Mouse (Mus musculus) left cerebral cortex, adult 2 months (tissue): Measurements from ENCODE around the gene Acsm4. TPM values are rescaled to one million over a fixed set of nuclear protein-coding genes. Genes with fewer than 3 reads are reported as not detected.

Experiments
- DNase-seq, 2 experiments: peaks; one replicate each; pipeline ENCODE4 v3.0.0; 2021 to 2022; ENCODE audit warnings: low spot score in 2 of 2, mixed read lengths in 1 of 2; ENCODE audit errors: extremely low spot score in 1 of 2
- H3K27ac ChIP-seq: fragments of 200-600 bp; 2 replicates; pipeline ENCODE4 v1.8.1; 2022
- H3K4me3 ChIP-seq: fragments of 200-600 bp; 2 replicates; pipeline ENCODE4 v1.8.1; 2022
- CTCF ChIP-seq: fragments of 200-600 bp; IDR thresholded peaks from 2 replicates; pipeline ENCODE4 v1.8.1; 2022; ENCODE audit warnings: antibody characterized with exemption, mild to moderate bottlenecking, moderate library complexity
- intact Hi-C: fragments of 180-260 bp; cut with DNase I; formaldehyde crosslinking; loops from one replicate; pipeline ENCODE4 v1.15.1; 2025
- long read RNA-seq, 2 experiments: library from polyadenylated mRNA; stranded (forward); transcript quantifications; one replicate each; pipeline ENCODE4 v2.0.0; 2021; ENCODE audit warnings: borderline mapping rate in 2 of 2
- total RNA-seq, 2 experiments: library from RNA; stranded (reverse); gene quantifications; 2 replicates each; pipeline ENCODE4 v1.2.3; 2021

Acsm4 gene
- not detected for total RNA-seq
- long read RNA-seq, experiment 1, result 0 reads
- long read RNA-seq, experiment 2, result 0 reads

DNA sequence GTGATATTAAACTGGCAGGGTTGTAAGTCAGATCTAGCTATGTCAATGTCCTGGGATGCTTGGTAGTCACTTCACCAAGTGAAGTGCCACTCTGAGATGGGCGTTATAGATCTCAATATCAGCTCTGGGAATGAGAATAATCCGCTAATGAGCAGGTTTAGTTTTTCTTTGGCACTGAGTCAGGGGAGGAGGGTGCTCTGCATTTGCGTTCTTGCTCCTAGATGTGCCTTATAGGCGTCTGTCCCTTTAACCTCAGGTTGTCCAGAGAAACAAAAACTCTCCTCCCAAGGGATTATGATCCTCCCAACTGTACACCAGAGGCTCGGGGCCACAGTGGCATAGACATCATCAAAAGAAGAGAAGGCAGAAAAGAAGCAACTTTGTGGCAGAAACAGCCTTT is at the start of gene Acsm4:
Gene Acsm4 (plus strand): TSS at position 301 of the 400 bp plus-strand sequence.
- no peak for DNase-seq
- Histone ChIP-seq H3K4me3 (no peak within 1 kb of the TSS), H3K27ac (no peak within 1 kb of the TSS)
- intact Hi-C loops, result no loop called here
- no peak for TF ChIP-seq CTCF

DNA sequence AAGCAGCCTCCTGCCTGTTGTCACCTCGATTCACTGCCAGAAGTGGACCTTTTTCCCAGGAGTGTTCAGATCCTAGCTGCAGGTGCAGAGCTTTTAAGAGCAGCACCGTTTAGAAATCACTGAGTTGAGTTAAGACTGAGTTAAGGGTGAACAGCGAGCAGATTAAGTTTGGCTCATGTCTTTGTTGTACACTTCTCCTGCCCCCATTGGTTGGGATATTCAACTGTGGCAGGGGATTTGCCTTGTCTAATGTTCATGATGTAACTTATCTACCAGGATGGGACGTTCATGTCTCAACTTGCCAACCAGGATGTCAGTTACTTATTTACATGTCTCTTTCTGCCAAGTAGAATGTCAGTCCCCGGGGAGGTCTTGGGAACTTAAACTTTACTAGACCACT is 47.5 kb upstream of the Acsm4 start:
- TF ChIP-seq CTCF, result no peak
- no peak overlapping the region for H3K27ac ChIP-seq
- intact Hi-C loops, result no loop called here
- no peak for DNase-seq
- no peak overlapping the region for H3K4me3 ChIP-seq

DNA sequence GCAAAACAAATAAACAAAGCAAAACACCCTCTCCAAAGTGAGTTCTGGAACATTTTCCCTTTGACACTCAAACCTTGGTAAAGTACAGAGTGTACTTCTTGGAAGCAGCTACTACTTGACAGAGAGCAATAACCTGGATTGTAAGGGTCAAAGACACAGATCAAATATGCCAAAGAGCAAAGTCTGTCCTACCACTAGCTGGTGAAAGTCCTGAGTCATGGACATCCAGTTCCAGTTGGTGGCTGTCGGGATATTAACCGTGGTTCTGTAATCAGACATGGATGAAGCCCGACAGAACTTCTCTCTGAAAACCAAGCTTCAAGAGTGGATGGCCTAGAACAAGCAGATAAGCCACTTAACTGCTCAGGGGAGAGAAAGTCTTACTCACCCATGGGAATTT is 21.9 kb upstream of the Acsm4 start:
- intact Hi-C loops, result no loop called here
- TF ChIP-seq CTCF, result no peak
- no peak overlapping the region for H3K27ac ChIP-seq
- H3K4me3 ChIP-seq, result no peak overlapping the region
- no peak for DNase-seq

DNA sequence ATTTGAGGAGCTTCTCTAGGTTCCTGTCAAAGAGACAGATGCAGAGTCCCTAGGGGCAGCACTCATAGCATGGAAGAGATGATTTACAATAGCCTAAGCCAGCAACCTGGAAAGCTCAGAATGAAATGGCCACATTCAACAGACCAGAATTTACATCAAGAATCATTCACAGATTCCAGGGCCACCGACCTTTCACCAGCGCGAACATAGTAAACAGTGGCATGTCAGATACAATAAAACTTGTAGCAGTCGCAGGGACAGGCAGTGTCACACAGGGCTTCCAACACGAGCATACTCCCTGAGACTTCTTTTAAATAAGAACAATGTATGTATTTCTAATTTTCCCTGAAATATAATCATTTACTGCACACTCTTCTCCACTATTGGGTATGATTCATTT is 19.4 kb upstream of the Acsm4 start:
- no peak for TF ChIP-seq CTCF
- intact Hi-C loops, result no loop called here
- Histone ChIP-seq H3K27ac (no peak overlapping the region), H3K4me3 (no peak overlapping the region)
- DNase-seq, result no peak

DNA sequence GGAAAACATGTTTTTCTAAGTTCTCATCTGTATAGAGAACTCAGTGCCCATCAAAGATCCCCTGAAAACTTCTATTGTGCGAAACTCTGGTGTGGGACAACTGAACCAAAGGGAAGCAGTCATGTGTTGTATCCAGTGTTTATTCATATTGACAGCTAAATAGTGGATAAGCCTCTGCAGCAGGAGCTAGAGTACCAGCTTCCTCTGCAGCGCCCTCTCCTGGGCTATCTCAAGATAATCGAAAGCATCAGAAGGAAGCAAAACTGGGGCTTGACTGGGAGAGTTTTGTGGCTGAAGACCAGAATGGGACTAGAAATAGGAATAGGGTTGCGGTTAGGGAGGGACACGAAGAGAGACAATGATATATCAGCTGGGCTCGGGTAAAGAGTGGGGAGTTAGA is 18.9 kb upstream of the Acsm4 start:
- TF ChIP-seq CTCF, result peak; percentile 50
- intact Hi-C loops, result no loop called here
- Histone ChIP-seq H3K4me3 (no peak overlapping the region), H3K27ac (no peak overlapping the region)
- DNase-seq, result no peak

DNA sequence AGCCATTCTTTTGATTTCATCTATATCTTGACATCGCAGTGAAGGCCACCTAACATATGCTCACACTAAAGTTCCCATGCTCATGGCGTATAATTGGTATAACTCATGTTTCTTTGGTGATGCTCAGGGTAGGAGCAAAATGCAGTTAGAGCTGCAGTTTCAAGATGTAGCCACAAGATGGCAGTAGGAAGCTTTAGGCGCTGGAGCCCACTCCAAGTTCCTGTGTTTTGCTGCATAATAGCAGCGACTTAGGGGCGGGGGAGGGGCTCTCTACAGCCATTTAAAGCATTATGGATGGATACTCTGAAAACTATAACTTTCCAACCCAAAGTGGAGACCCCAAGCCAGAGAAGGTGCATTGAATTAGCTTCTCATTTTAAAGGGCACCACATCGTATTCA is 16.4 kb upstream of the Acsm4 start:
- H3K4me3 ChIP-seq, result no peak overlapping the region
- DNase-seq, result peak; percentile 26 to 37
- no peak overlapping the region for H3K27ac ChIP-seq
- TF ChIP-seq CTCF, result peak; percentile 73
- intact Hi-C loops, result loop anchor here (1.0 to 2.0 kb wide), 2 partner anchors 154 to 655 kb away; partner anchors contain the start of genes Abca15 and Acsm5

DNA sequence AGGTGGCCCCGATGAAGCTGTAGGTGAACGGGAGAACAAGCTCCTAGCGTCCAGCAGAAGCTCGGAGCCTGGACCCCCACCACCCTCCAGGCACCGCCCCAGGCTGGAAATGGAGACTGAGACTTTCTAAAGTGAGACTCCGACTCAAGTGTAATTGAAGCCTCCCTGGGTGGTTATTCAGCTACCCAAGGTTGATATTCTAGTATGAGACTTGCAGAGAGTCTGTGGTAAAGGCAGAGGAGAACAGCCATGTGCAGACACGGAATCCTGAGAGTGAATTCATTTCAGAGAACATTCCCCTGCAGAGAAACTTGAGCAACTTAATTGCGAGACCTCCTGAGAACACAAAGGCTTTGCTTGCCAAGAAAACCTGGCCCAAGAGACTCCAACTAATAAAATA is 9.7 kb upstream of the Acsm4 start:
- no peak for DNase-seq
- no peak overlapping the region for H3K27ac ChIP-seq
- no peak for TF ChIP-seq CTCF
- intact Hi-C loops, result no loop called here
- H3K4me3 ChIP-seq, result no peak overlapping the region

DNA sequence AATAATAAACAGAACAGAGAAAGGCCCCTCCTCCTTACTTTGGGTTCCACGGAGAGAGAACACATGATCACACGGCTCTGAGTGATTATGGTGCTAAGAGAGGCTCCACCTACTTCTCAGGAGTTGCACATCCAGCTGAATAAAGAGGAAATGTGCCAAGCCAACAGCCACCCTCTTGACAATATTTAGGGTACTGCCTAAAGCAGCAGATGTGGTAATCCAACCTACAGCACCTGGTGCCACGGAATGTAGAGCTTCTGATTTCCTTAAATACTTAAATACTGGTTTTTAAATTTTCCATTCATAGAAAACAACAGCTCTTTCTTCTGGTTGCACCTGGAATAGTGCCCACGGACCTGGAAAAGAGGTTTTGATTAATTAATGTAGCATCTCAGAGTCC is 7.1 kb upstream of the Acsm4 start:
- Histone ChIP-seq H3K27ac (no peak overlapping the region), H3K4me3 (no peak overlapping the region)
- intact Hi-C loops, result no loop called here
- no peak for TF ChIP-seq CTCF
- no peak for DNase-seq

DNA sequence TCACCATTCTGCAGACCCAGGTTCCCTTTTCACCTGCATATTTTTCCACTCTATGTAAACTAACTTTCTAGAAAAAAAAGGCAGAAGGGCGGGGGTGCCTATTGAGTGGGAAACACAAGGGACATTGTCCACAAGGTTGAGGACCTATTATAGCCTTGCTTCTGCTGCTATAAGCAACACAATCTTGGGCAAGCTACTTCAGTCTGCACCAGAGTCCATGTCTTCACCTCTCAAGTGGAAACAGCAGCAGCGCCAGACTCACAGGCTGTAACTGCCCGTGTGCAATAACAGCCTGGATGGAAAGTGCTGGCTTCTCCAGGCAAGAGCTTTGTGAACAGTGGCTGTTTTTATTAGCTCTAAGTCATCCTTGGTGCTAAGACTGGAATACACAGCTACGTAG is 2.5 kb downstream of the Acsm4 start:
- H3K27ac ChIP-seq, result no peak overlapping the region
- no peak overlapping the region for H3K4me3 ChIP-seq
- DNase-seq, result no peak
- intact Hi-C loops, result no loop called here
- no peak for TF ChIP-seq CTCF

DNA sequence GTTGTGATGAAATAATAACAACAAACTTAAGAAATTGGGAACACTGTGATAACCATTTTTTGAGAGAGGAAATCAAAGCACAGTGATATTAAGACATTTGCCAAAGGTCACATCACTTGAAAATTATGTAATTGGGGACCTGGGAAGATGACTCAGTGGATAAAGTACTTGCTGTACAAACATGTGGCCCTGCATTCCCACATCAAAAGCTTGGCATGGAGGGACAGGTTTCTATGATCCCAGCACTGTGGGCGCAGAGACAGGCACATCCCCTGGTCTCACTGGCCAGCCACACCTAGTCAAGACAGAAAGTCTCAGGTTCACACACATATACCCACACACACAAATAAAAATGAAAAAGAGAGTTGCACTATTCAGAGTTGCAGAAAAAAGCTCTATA is 5.1 kb downstream of the Acsm4 start:
- no peak for TF ChIP-seq CTCF
- DNase-seq, result no peak
- Histone ChIP-seq H3K4me3 (no peak overlapping the region), H3K27ac (no peak overlapping the region)
- intact Hi-C loops, result no loop called here

DNA sequence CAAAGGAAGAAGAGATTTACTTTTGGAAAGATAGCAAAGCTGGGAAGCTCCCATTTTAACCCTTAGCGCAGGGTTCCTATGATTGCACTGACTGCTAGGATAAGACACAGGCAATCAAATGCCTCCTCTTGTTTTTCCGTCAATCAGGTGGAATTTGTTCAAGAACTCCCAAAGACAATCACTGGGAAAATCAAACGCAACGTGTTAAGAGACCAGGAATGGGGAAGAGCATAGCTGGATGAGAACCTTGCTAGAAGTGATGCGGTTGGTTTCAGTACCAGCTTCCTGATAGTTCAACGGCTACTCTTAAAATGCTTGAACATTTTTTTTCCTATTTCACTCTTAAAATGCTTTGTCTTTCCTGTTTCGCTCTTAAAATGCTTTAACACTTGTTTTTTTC is 24.3 kb downstream of the Acsm4 start:
- Histone ChIP-seq H3K27ac (no peak overlapping the region), H3K4me3 (no peak overlapping the region)
- intact Hi-C loops, result no loop called here
- no peak for TF ChIP-seq CTCF
- no peak for DNase-seq

DNA sequence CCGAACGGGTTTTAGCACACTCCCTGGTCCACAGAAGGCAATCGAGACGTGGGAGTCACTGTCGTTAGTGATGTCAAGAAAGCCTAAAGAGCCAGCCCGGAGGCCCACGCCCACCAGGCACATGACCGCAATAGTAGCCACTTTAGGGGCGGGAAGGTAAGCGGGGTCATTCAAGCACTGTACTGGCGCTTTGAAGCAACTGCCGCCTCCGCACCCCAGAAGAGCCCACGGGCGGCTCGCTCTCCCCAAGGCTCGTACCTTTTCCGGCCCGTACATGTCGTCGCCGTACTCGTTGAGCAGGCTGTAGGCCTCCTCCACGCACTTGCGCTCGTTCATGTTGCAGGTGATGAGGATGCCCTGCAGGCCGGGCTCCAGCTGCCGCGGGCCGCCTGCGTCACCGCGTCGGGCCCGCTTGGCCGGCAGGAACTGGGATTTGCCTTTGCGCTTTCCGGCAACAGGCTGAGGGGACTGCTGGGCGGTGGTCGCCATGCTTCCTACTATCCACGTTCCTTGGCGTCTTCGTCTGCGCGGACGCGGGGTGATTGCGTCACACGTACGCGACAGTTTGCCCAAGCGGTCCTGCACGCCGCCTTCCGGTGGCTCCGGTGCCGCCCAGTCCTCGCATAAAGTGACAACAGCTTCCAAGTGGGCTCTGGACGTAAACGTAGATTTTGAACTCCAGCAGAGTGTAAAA is 30.6 kb downstream of the Acsm4 start, which contains the start of gene Thumpd1:
Gene Thumpd1 (minus strand): TSS at position 546 of the 694 bp plus-strand sequence.
- peak; percentile 69 for TF ChIP-seq CTCF
- Histone ChIP-seq H3K27ac (peak within 1 kb of the TSS; percentile 90), H3K4me3 (peak within 1 kb of the TSS; percentile 95)
- intact Hi-C loops, result loop anchor here (5.0 kb wide), 2 partner anchors 72 to 177 kb away; partner anchors contain the start of genes Dcun1d3, Eri2, Lyrm1 and Rexo5
- DNase-seq, result peak; percentile 95 to 98

DNA sequence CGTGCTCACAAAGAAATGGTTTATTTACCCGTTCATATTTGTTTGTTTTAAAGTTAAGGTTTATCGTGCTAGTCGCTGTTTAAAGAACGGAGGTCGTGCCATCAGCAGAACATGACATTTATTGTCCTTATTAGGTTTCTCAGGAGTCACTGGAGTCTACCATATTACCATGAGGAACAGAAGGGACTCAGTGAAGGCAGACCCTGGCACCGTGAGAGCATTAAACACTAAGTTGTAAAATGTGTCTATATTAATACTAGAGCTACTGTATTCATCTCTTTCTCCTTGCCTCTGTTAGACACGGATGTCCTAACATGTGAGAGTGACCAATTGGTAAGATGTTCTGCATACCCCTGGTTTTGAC is 31.1 kb downstream of the Acsm4 start:
- intact Hi-C loops, result loop anchor here (5.0 kb wide), 2 partner anchors 71 to 176 kb away; partner anchors contain the start of genes Dcun1d3, Eri2, Lyrm1 and Rexo5
- H3K27ac ChIP-seq, result peak overlapping the region; percentile 90
- DNase-seq, result no peak
- TF ChIP-seq CTCF, result no peak
- H3K4me3 ChIP-seq, result peak overlapping the region; percentile 95
